Mouse (Mus musculus) erythroblast, embryonic 14.5 days (primary cell): Measurements from ENCODE around the gene Yju2. TPM values are rescaled to one million over a fixed set of nuclear protein-coding genes. Genes with fewer than 3 reads are reported as not detected.

Experiments
- H3K27me3 ChIP-seq: 2 replicates; pipeline ENCODE4 v1.6.1; 2012; ENCODE audit warnings: inconsistent platforms; ENCODE audit not compliant: control insufficient read depth
- H3K36me3 ChIP-seq: 2 replicates; pipeline ENCODE4 v1.6.1; 2012; ENCODE audit warnings: mild to moderate bottlenecking, inconsistent platforms; ENCODE audit not compliant: control insufficient read depth
- H3K4me1 ChIP-seq: 2 replicates; pipeline ENCODE4 v1.6.1; 2012; ENCODE audit warnings: inconsistent platforms; ENCODE audit not compliant: control insufficient read depth
- H3K4me3 ChIP-seq: replicated peaks from 2 replicates; pipeline ENCODE3; 2012; ENCODE audit warnings: moderate library complexity, mild to moderate bottlenecking, inconsistent platforms
- H3K9me3 ChIP-seq: 2 replicates; pipeline ENCODE4 v1.6.1; 2012; ENCODE audit warnings: low read length, inconsistent platforms, mixed read lengths; ENCODE audit not compliant: control insufficient read depth
- GATA1 ChIP-seq: IDR thresholded peaks from 2 replicates; pipeline ENCODE4 v1.6.1; 2012; ENCODE audit warnings: low read length, inconsistent platforms, mixed read lengths
- TAL1 ChIP-seq: IDR thresholded peaks from 3 replicates; pipeline ENCODE4 v1.6.1; 2012; ENCODE audit warnings: low read length, inconsistent platforms, mixed read lengths
- polyA plus RNA-seq: library from polyadenylated mRNA; stranded (reverse); fragments of >175 nt; gene quantifications from 2 replicates; pipeline ENCODE4 v1.2.3, GENCODE M21; 2012

Gene Yju2
- polyA plus RNA-seq, 1 experiment: 1.7 TPM

- Histone ChIP-seq H3K36me3 (peaks cover 27% of the 10 kb centered on the region), H3K9me3 (no peaks in the 10 kb centered on the region), H3K4me3 (peak overlapping the region; percentile 66), H3K4me1 (peaks cover 46% of the 10 kb centered on the region), H3K27me3 (peaks cover 15% of the 10 kb centered on the region)
- TF ChIP-seq GATA1 (no peak), TAL1 (no peak)
These were observed 944 bp upstream of the Yju2 start for GRCm38 (mm10) chr17:55957726-55958583.

GRCm38 (mm10) chr17:55958584-55958886 is 364 bp upstream of the Yju2 start:
- Histone ChIP-seq H3K27me3 (peaks cover 15% of the 10 kb centered on the region), H3K9me3 (no peaks in the 10 kb centered on the region), H3K4me1 (peaks cover 46% of the 10 kb centered on the region), H3K4me3 (peak overlapping the region; percentile 66), H3K36me3 (peaks cover 32% of the 10 kb centered on the region)
- TF ChIP-seq TAL1 (no peak), GATA1 (no peak)

DNA sequence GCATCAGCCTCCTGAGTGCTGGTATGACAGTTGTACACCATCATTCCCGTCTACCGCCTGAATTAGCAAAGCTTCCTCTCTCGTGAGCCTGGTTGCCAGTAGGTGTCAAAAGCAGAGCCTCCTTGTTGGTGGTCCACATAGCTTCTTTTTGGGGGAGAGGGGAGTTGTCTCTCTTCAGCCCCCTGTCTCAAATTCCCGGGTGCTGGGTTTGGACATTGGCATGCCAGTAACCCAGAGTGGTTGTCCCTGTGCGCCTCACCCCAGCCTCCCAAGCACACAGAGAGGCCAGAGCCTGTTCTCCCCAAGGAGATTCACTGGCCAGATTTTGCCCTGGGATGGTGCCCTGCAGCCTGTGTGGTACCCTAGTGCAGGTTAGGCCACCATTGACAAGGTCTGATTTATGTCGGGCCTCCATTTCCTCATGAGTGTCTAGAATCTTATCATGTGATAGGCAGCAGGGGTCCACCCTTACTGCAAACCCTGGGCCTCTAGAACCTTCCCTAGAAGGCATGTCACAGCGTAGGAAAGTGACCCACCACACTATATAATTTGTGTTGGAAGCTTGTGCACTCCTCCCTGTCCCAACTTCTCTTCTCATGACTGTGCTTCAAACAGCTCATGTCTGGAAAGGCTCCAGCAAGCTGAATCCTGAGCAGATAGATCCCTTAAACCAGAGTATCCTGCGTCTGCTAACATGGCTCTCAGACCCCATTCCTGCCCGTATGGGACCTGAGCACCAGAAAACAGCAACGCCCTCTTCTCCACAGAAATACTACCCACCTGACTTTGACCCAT is 1.2 kb downstream of the Yju2 start:
- Histone ChIP-seq H3K27me3 (peaks cover 4% of the 10 kb centered on the region), H3K4me1 (peaks cover 46% of the 10 kb centered on the region), H3K36me3 (peaks cover 48% of the 10 kb centered on the region), H3K9me3 (no peaks in the 10 kb centered on the region), H3K4me3 (peak overlapping the region; percentile 66)
- TF ChIP-seq GATA1 (no peak), TAL1 (no peak)

- TF ChIP-seq TAL1: no peak
- TF ChIP-seq GATA1: no peak
- Histone ChIP-seq H3K27me3 (peaks cover 3% of the 10 kb centered on the region), H3K36me3 (peaks cover 53% of the 10 kb centered on the region), H3K9me3 (no peaks in the 10 kb centered on the region), H3K4me1 (peaks cover 45% of the 10 kb centered on the region), H3K4me3 (no peak overlapping the region)
These were observed 1.9 kb downstream of the Yju2 start for GRCm38 (mm10) chr17:55960791-55961190.

GRCm38 (mm10) chr17:55961631-55962030 is 2.7 kb downstream of the Yju2 start:
- TF ChIP-seq TAL1 (no peak), GATA1 (no peak)
- H3K9me3 ChIP-seq: no peaks in the 10 kb centered on the region
- no peak overlapping the region for H3K4me3 ChIP-seq
- H3K36me3 ChIP-seq: peaks cover 60% of the 10 kb centered on the region
- no peaks in the 10 kb centered on the region for H3K27me3 ChIP-seq
- H3K4me1 ChIP-seq: peaks cover 36% of the 10 kb centered on the region

- Histone ChIP-seq H3K27me3 (no peaks in the 10 kb centered on the region), H3K36me3 (peaks cover 75% of the 10 kb centered on the region), H3K4me3 (no peak overlapping the region), H3K9me3 (no peaks in the 10 kb centered on the region), H3K4me1 (peaks cover 24% of the 10 kb centered on the region)
- TF ChIP-seq TAL1 (no peak), GATA1 (no peak)
These were observed 4.3 kb downstream of the Yju2 start for GRCm38 (mm10) chr17:55963171-55963570.

DNA sequence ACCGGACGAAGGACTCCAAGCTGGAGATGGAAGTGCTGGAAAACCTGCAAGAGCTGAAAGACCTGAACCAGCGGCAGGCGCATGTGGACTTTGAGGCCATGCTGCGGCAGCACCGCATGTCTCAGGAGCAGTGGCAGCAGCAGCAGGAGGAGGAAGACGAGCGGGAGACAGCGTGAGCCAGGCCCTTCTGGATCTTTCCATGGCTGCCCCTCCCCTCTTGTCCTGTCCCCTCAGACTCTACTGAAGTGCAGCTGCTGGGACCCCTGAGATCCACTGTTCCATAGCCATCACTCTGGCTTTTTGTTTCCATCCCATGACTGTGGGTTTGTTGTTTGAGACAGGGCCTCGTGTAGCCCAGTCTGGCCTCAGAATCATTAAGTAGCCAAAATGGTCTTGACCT is 5.6 kb downstream of the Yju2 start:
- TF ChIP-seq TAL1 (no peak), GATA1 (no peak)
- Histone ChIP-seq H3K4me1 (peaks cover 15% of the 10 kb centered on the region), H3K27me3 (peaks cover 8% of the 10 kb centered on the region), H3K36me3 (peaks cover 78% of the 10 kb centered on the region), H3K4me3 (no peak overlapping the region), H3K9me3 (no peaks in the 10 kb centered on the region)

DNA sequence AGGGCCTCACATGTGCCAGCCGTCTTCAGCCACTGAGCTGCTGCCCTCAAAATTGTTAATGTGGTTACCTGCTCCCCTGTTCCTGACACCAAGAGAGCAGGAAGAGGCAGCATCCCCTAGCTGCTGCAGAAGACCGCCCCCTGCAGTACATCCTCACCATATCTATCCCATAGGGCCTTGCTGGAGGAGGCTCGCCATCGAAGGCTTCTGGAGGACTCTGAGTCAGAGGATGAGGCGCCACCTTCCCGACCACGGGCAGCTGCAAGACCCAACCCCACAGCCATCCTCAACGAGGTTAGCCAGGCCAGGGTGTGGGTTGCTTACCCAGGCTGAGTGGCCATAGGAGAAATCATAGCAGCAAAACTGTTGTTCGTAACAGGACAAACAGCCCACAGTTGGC is 6.1 kb downstream of the Yju2 start:
- no peak overlapping the region for H3K4me3 ChIP-seq
- no peak for TF ChIP-seq GATA1
- TF ChIP-seq TAL1: no peak
- peaks cover 13% of the 10 kb centered on the region for H3K27me3 ChIP-seq
- peaks cover 78% of the 10 kb centered on the region for H3K36me3 ChIP-seq
- peaks cover 10% of the 10 kb centered on the region for H3K4me1 ChIP-seq
- H3K9me3 ChIP-seq: no peaks in the 10 kb centered on the region

- Histone ChIP-seq H3K9me3 (no peaks in the 10 kb centered on the region; the same call in 1 of the 2 replicates), H3K4me1 (no peaks in the 10 kb centered on the region), H3K36me3 (peaks cover 56% of the 10 kb centered on the region)
These were observed 8.3 kb downstream of the Yju2 start for GRCm38 (mm10) chr17:55967186-55967585.

DNA sequence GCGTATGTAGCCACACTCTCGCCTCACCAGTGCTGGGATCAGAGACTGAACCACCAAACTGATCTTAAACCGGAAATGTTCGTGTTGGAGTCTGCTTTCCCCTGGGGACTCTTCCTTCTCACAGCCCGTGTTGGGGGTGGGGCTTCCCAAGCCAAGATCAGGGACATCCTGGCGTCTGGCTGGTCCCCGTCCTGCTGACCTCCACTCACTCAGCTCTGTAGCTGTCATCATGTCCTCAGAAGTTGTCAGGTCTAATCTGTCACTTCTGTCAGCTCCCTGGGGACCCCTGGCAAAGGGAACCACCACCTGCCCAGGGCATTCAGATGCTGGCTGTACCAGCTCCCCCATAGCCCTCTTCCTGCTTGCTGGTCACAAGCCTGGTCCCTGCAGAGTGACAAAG is 9.3 kb downstream of the Yju2 start:
- no peak for TF ChIP-seq GATA1
- no peak for TF ChIP-seq TAL1
- peaks cover 49% of the 10 kb centered on the region for H3K36me3 ChIP-seq
- no peaks in the 10 kb centered on the region for H3K4me1 ChIP-seq
- H3K27me3 ChIP-seq: peaks cover 41% of the 10 kb centered on the region
- no peaks in the 10 kb centered on the region; the same call in 1 of the 2 replicates for H3K9me3 ChIP-seq
- no peak overlapping the region for H3K4me3 ChIP-seq

More at GRCm38 (mm10) chr17:55967186-55967585, 8.3 kb downstream of the Yju2 start:
- no peak overlapping the region for H3K4me3 ChIP-seq
- TF ChIP-seq TAL1 (no peak), GATA1 (no peak)
- peaks cover 34% of the 10 kb centered on the region for H3K27me3 ChIP-seq
